In genomic region chr13:44490935-44491465, GRCm38 (mm10) we compare ENCODE assay signal across 32 mouse cellular contexts.
DNase-seq lines count a peak whose midpoint lies in the region; ATAC-seq and TF ChIP-seq lines count a peak whose summit lies in the region.
"Had no signal": no experiment of that assay in that cellular context is flagged by ENCODE, and none has a peak within 500 bp of the region (broad histone marks: within the 10 kb centered on the region; RNA-seq: fewer than 3 reads in every experiment).

No protein-coding gene starts in this region.

- H3K36me3 ChIP-seq in heart, embryonic 13.5 days: no peaks in the 10 kb centered on the region
- H3K36me3 ChIP-seq in macrophage (ENCODE audit: inconsistent target): no peaks in the 10 kb centered on the region
- H3K36me3 ChIP-seq in small intestine, adult 2 months (ENCODE audit: control insufficient read depth, insufficient read depth, low read length): no peaks in the 10 kb centered on the region
- no peaks in the 10 kb centered on the region for H3K36me3 ChIP-seq in hindbrain, embryonic 10.5 days
- H3K36me3 ChIP-seq: embryonic facial prominence, embryonic 10.5 days; embryonic facial prominence, embryonic 15.5 days; forebrain, embryonic 12.5 days; heart, embryonic 10.5 days; kidney, embryonic 15.5 days; limb, embryonic 13.5 days; liver, embryonic 13.5 days; midbrain, embryonic 12.5 days; neural tube, embryonic 15.5 days had no signal

- H3K79me2 ChIP-seq in macrophage (ENCODE audit: inconsistent target): no peaks in the 10 kb centered on the region

- ATAC-seq in heart, embryonic 13.5 days (ENCODE audit: extremely low read depth, insufficient number of reproducible peaks, low FRiP score, low TSS enrichment): no peak; the same call in 1 of the 2 replicates
- ATAC-seq: CD4-positive, CD25-positive, alpha-beta regulatory T cell, adult 4 months; lung, postnatal 0 days had no signal

- peaks cover 28% of the 10 kb centered on the region for H3K4me1 ChIP-seq in heart, embryonic 13.5 days
- peaks cover 14% of the 10 kb centered on the region for H3K4me1 ChIP-seq in bone marrow macrophage, adult 2 months (ENCODE audit: control insufficient read depth, insufficient read depth, low read length)
- H3K4me1 ChIP-seq in small intestine, adult 2 months (ENCODE audit: control insufficient read depth, insufficient read depth, insufficient read length, low read length): peaks cover 2% of the 10 kb centered on the region; the same call in 1 of the 2 replicates
- H3K4me1 ChIP-seq in hindbrain, embryonic 10.5 days (replicated peaks): peaks cover 22% of the 10 kb centered on the region
- H3K4me1 ChIP-seq: embryonic facial prominence, embryonic 15.5 days; liver, embryonic 13.5 days had no signal

- no peak overlapping the region for H3K4me3 ChIP-seq in heart, embryonic 13.5 days
- no peak overlapping the region for H3K4me3 ChIP-seq in bone marrow macrophage, adult 2 months (ENCODE audit: insufficient read depth, low read length)
- no peak overlapping the region for H3K4me3 ChIP-seq in macrophage (ENCODE audit: inconsistent target)
- no peak overlapping the region for H3K4me3 ChIP-seq in small intestine, adult 2 months (ENCODE audit: low read depth, low read length)
- no peak overlapping the region for H3K4me3 ChIP-seq in hindbrain, embryonic 10.5 days
- H3K4me3 ChIP-seq: embryonic facial prominence, embryonic 10.5 days; embryonic facial prominence, embryonic 15.5 days; forebrain, embryonic 12.5 days; heart, embryonic 10.5 days; kidney, embryonic 15.5 days; left cerebral cortex, adult 2 months; limb, embryonic 13.5 days; liver, embryonic 13.5 days; midbrain, embryonic 12.5 days; neural tube, embryonic 15.5 days had no signal

- TF ChIP-seq POLR2A in bone marrow macrophage, adult 2 months (IDR thresholded peaks at IDR 0.05; ENCODE audit: borderline replicate concordance, low read depth, low read length): no peak
- no peak for TF ChIP-seq POLR2A in small intestine, adult 2 months (IDR thresholded peaks at IDR 0.05; ENCODE audit: low read depth, low read length)

- no peak overlapping the region for H3K4me2 ChIP-seq in heart, embryonic 13.5 days
- H3K4me2 ChIP-seq: embryonic facial prominence, embryonic 15.5 days; forebrain, embryonic 12.5 days; hindbrain, embryonic 14.5 days; kidney, embryonic 15.5 days; limb, embryonic 13.5 days; liver, embryonic 13.5 days; midbrain, embryonic 12.5 days; neural tube, embryonic 15.5 days had no signal

- no peak overlapping the region for H3K9ac ChIP-seq in heart, embryonic 13.5 days
- H3K9ac ChIP-seq: embryonic facial prominence, embryonic 15.5 days; forebrain, embryonic 12.5 days; hindbrain, embryonic 14.5 days; kidney, embryonic 15.5 days; limb, embryonic 13.5 days; liver, embryonic 13.5 days; midbrain, embryonic 12.5 days; neural tube, embryonic 15.5 days had no signal

- H3K27ac ChIP-seq in heart, embryonic 13.5 days (replicated peaks): peak overlapping the region; percentile 20; the same call in 1 of the 2 replicates
- H3K27ac ChIP-seq in bone marrow macrophage, adult 2 months (ENCODE audit: insufficient read depth, low read depth, low read length): peak overlapping the region; percentile 48
- peak overlapping the region; percentile 21 for H3K27ac ChIP-seq in macrophage
- peak overlapping the region; percentile 21; the same call in 1 of the 2 replicates for H3K27ac ChIP-seq in small intestine, adult 2 months (ENCODE audit: insufficient read depth, low read depth, low read length)
- H3K27ac ChIP-seq in hindbrain, embryonic 10.5 days: no peak overlapping the region
- H3K27ac ChIP-seq: embryonic facial prominence, embryonic 10.5 days; embryonic facial prominence, embryonic 15.5 days; forebrain, embryonic 12.5 days; heart, embryonic 10.5 days; hindbrain, embryonic 14.5 days; kidney, embryonic 15.5 days; left cerebral cortex, adult 2 months; limb, embryonic 13.5 days; liver, embryonic 13.5 days; midbrain, embryonic 12.5 days; neural tube, embryonic 15.5 days had no signal

- 37% methylated on average over 4 of the region's 4 CpGs for WGBS in heart, embryonic 13.5 days
- WGBS in macrophage (ENCODE audit: missing documents): 50% methylated on average over 4 of the region's 4 CpGs
- 60% methylated on average over 4 of the region's 4 CpGs for WGBS in small intestine, adult 2 months
- 83% methylated on average over 4 of the region's 4 CpGs for WGBS in hindbrain, embryonic 10.5 days

- no peak for TF ChIP-seq CTCF in bone marrow macrophage, adult 2 months (IDR thresholded peaks at IDR 0.05; ENCODE audit: low read depth, low read length)
- TF ChIP-seq CTCF in small intestine, adult 2 months (IDR thresholded peaks at IDR 0.05; ENCODE audit: extremely low read depth, insufficient read length, insufficient replicate concordance, low read depth, low read length): no peak

- H3K27me3 ChIP-seq in heart, embryonic 13.5 days (replicated peaks): no peaks in the 10 kb centered on the region
- H3K27me3 ChIP-seq in small intestine, adult 2 months (ENCODE audit: control insufficient read depth, insufficient read depth, low read length): no peaks in the 10 kb centered on the region
- no peaks in the 10 kb centered on the region for H3K27me3 ChIP-seq in hindbrain, embryonic 10.5 days (ENCODE audit: insufficient read depth, poor library complexity, severe bottlenecking)
- H3K27me3 ChIP-seq: embryonic facial prominence, embryonic 15.5 days; kidney, embryonic 15.5 days; limb, embryonic 13.5 days; liver, embryonic 13.5 days; midbrain, embryonic 12.5 days; neural tube, embryonic 15.5 days had no signal

- no peak for DNase-seq in heart, postnatal 14 days
- no peak for DNase-seq in hindbrain, embryonic 10.5 days (ENCODE audit: low spot score)
- DNase-seq in left cerebral cortex, postnatal 25 days (ENCODE audit: low spot score in 2 of 2): no peak
- DNase-seq: adrenal gland, postnatal 25 days; cerebellum, adult 8-10 months; gastrocnemius, postnatal 14 days; heart, adult 11 months; heart, postnatal 4 days; kidney, adult 11 months; kidney, postnatal 25 days; liver, embryonic 13.5 days; lung, adult 18-20 months; retina, postnatal 1 day; right cerebral cortex, postnatal 14 days; thymus, adult 2 months; thymus, postnatal 36 days had no signal

- no peaks in the 10 kb centered on the region for H3K9me3 ChIP-seq in heart, embryonic 13.5 days
- no peaks in the 10 kb centered on the region for H3K9me3 ChIP-seq in hindbrain, embryonic 10.5 days
- H3K9me3 ChIP-seq: embryonic facial prominence, embryonic 10.5 days; embryonic facial prominence, embryonic 15.5 days; forebrain, embryonic 12.5 days; heart, embryonic 10.5 days; kidney, embryonic 15.5 days; limb, embryonic 13.5 days; liver, embryonic 13.5 days; midbrain, embryonic 12.5 days; neural tube, embryonic 15.5 days had no signal

- intact Hi-C loops in heart, postnatal 14 days (cut with DNase I): no loop called here
- intact Hi-C loops in left cerebral cortex, postnatal 25 days (cut with DNase I): no loop called here
